Comparison of ENCODE assay signal across 16 mouse cellular contexts in genomic region chr2:125411777-125412176, GRCm38 (mm10).
A peak's percentile ranks its signal among the peaks of the same experiment; 100 is the strongest.
DNase-seq lines count a peak whose midpoint lies in the region; ATAC-seq lines count a peak whose summit lies in the region.
"Had no signal": no experiment of that assay in that cellular context is flagged by ENCODE, and none has a peak within 500 bp of the region (broad histone marks: within the 10 kb centered on the region; RNA-seq: fewer than 3 reads in every experiment).

No protein-coding gene starts in this region.

- peak; percentile 26 for DNase-seq in lung, postnatal 10 days
- no peak for DNase-seq in lung, postnatal 14 days
- DNase-seq in heart, postnatal 4 days: peak; percentile 48
- no peak for DNase-seq in layer of hippocampus, postnatal 25 days (ENCODE audit: extremely low spot score in 1 of 2, low spot score in 1 of 2)
- DNase-seq in c-Kit-positive CD71-positive TER-119-positive erythroid progenitor cells, embryonic 14.5 days (ENCODE audit: low spot score): no peak
- DNase-seq: adrenal gland, adult 8-10 months; cerebellum, adult 11-12 months; gastrocnemius, postnatal 36 days; kidney, adult 9 months; liver, embryonic 13.5 days had no signal

- WGBS in embryonic facial prominence, embryonic 15.5 days: 60% methylated on average over 3 of the region's 3 CpGs
- 52% methylated on average over 3 of the region's 3 CpGs for WGBS in heart, embryonic 14.5 days

- ATAC-seq in embryonic facial prominence, embryonic 15.5 days (ENCODE audit: insufficient number of reproducible peaks, low FRiP score, low TSS enrichment, low read depth): no peak
- 0 out of 2 replicates have a peak, but pooled peaks have one; percentile 43 for ATAC-seq in heart, embryonic 14.5 days (ENCODE audit: insufficient number of reproducible peaks, insufficient read depth, low FRiP score, low read depth)
- ATAC-seq: CD4-positive, CD25-positive, alpha-beta regulatory T cell, adult 4 months; forebrain, embryonic 13.5 days had no signal

- no peak overlapping the region for H3K9ac ChIP-seq in embryonic facial prominence, embryonic 15.5 days
- no peak overlapping the region for H3K9ac ChIP-seq in heart, embryonic 14.5 days (ENCODE audit: low read length)
- H3K9ac ChIP-seq: forebrain, embryonic 13.5 days; hindbrain, embryonic 13.5 days; liver, embryonic 13.5 days had no signal

- H3K27me3 ChIP-seq in embryonic facial prominence, embryonic 15.5 days: no peaks in the 10 kb centered on the region
- H3K27me3 ChIP-seq in heart, embryonic 14.5 days (ENCODE audit: control insufficient read depth, insufficient read depth, low read length): no peaks in the 10 kb centered on the region
- H3K27me3 ChIP-seq: forebrain, embryonic 13.5 days; hindbrain, embryonic 13.5 days; liver, embryonic 13.5 days had no signal

- no peak overlapping the region for H3K4me2 ChIP-seq in embryonic facial prominence, embryonic 15.5 days (replicated peaks)
- no peak overlapping the region for H3K4me2 ChIP-seq in heart, embryonic 14.5 days (ENCODE audit: low read length)
- H3K4me2 ChIP-seq: forebrain, embryonic 13.5 days; hindbrain, embryonic 13.5 days; liver, embryonic 13.5 days had no signal

- H3K9me3 ChIP-seq in embryonic facial prominence, embryonic 15.5 days (replicated peaks): no peaks in the 10 kb centered on the region
- H3K9me3 ChIP-seq in heart, embryonic 14.5 days (ENCODE audit: control insufficient read depth, low read length): no peaks in the 10 kb centered on the region
- H3K9me3 ChIP-seq: forebrain, embryonic 13.5 days; hindbrain, embryonic 13.5 days; liver, embryonic 13.5 days had no signal

- H3K4me1 ChIP-seq in embryonic facial prominence, embryonic 15.5 days: peaks cover 7% of the 10 kb centered on the region
- H3K4me1 ChIP-seq in heart, embryonic 14.5 days (ENCODE audit: control insufficient read depth in 2 of 2, insufficient read depth in 2 of 2, low read length in 2 of 2): no peaks in the 10 kb centered on the region
- H3K4me1 ChIP-seq: forebrain, embryonic 13.5 days; hindbrain, embryonic 13.5 days; liver, embryonic 13.5 days had no signal

- no peak overlapping the region for H3K4me3 ChIP-seq in embryonic facial prominence, embryonic 15.5 days (replicated peaks)
- H3K4me3 ChIP-seq in heart, embryonic 14.5 days (ENCODE audit: control insufficient read depth in 1 of 2, insufficient read depth in 1 of 2, low read depth in 1 of 2, low read length in 2 of 2): no peak overlapping the region
- H3K4me3 ChIP-seq: forebrain, embryonic 13.5 days; hindbrain, embryonic 13.5 days; left cerebral cortex, adult 2 months; liver, embryonic 13.5 days had no signal

- peak overlapping the region; percentile 60; the same call in 1 of the 2 replicates for H3K27ac ChIP-seq in embryonic facial prominence, embryonic 15.5 days (replicated peaks)
- H3K27ac ChIP-seq in heart, embryonic 14.5 days (replicated peaks in 1 of 2; ENCODE audit: control insufficient read depth in 1 of 2, insufficient read depth in 1 of 2, low read depth in 2 of 2, low read length in 2 of 2): peak overlapping the region; percentile 57 to 71; a peak in 3 of 4 replicates
- H3K27ac ChIP-seq: forebrain, embryonic 13.5 days; hindbrain, embryonic 13.5 days; left cerebral cortex, adult 2 months; liver, embryonic 13.5 days had no signal

- peaks cover 6% of the 10 kb centered on the region; the same call in 1 of the 2 replicates for H3K36me3 ChIP-seq in embryonic facial prominence, embryonic 15.5 days
- peaks cover 7% of the 10 kb centered on the region for H3K36me3 ChIP-seq in heart, embryonic 14.5 days (ENCODE audit: control insufficient read depth, insufficient read depth, low read length)
- H3K36me3 ChIP-seq: hindbrain, embryonic 13.5 days; liver, embryonic 13.5 days had no signal

Comparison
In these comparisons a context has a peak if more than half of its experiments do, and no peak if none do; other contexts are left out.
1. DNase-seq: peak in lung, postnatal 10 days (single experiment) and heart, postnatal 4 days (single experiment); none in lung, postnatal 14 days (single experiment), layer of hippocampus, postnatal 25 days (0 of 2) and c-Kit-positive CD71-positive TER-119-positive erythroid progenitor cells, embryonic 14.5 days (single experiment).